Mouse (Mus musculus) thymus, postnatal 36 days (tissue): ENCODE data around the gene Gas7.

Experiments
- DNase-seq, 2 experiments: peaks; one replicate each; pipeline ENCODE4 v3.0.0; 2022; ENCODE audit warnings: mixed read lengths in 2 of 2

The Gas7 gene

GRCm38 (mm10) chr11:67454874-67455526, at the start of gene Gas7:
Gene Gas7, plus strand, starts transcription at chr11:67455437.
- peak; percentile 3 to 10 for DNase-seq

GRCm38 (mm10) chr11:67414346-67414940, 40.8 kb upstream of the Gas7 start:
- no peak for DNase-seq

DNA sequence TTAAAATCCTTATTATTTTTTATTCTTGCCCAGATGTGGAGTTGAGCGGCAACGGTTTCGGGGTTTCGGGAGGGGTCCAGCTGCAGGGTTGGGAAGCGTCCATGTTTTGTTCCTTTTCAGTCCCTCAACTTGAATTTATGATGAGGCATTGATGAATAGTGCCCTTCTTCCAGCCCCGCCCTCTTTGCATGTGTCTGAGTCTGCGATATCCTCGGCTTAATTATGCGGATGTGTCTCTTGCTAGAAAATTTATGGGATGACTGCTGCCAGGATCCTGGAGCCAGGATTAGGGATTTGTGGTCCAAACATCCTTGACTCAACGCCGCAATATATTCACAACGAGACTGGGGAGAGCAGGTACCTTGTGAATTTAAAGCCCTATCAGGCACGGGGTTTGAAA, 31.7 kb upstream of the Gas7 start:
- DNase-seq = no peak

GRCm38 (mm10) chr11:67428196-67428595, 27.0 kb upstream of the Gas7 start:
- DNase-seq = peak in 1 of 2 experiments; percentile 5

DNA sequence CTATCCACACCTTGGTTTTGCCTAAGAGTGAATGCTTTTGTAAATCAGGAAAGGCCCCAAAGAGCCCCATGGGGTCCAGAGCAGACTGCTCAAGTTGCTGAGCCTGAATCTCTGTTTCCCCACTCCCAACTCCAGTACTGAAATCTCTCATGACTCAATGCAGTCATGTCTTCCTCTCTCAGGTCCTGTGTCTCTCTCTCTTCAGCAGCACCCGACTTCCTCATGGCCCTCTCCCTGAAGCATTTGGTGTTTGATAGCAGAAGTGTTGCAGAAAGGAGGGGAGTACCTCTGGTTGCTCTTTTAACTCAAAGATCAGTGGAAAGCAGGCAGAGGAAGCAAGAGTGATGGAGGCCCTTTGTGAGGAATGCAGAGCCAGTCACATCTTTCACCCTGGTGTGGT, 25.4 kb upstream of the Gas7 start:
- no peak for DNase-seq

DNA sequence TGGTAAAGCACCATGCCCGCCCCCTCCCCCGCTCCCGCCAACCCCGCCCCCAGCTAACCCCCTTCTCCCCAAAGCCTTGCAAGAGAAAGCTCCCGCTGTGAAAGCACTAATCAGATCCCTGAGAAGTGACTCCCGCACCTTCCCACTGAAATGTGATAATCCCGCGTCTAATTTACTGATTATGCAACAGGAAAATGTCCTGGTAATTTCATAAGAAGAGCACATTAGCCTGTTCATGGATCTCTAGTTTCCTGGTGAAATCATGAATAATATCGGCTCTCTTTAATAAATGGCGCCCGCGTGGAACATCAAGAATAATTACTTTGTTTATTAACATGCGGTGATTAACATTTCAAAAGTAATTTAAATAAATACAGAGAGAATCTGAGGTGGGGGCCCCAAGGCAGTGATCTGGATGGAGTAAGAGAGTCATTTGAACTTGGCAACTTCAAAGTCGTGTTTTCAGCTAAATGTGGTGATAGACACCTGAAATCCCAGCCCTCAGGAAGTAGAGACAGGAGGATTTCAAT, 24.1 kb upstream of the Gas7 start:
- DNase-seq = no peak

GRCm38 (mm10) chr11:67431864-67432263, 23.4 kb upstream of the Gas7 start:
- DNase-seq = no peak

GRCm38 (mm10) chr11:67433763-67434162, 21.5 kb upstream of the Gas7 start:
- no peak for DNase-seq

DNA sequence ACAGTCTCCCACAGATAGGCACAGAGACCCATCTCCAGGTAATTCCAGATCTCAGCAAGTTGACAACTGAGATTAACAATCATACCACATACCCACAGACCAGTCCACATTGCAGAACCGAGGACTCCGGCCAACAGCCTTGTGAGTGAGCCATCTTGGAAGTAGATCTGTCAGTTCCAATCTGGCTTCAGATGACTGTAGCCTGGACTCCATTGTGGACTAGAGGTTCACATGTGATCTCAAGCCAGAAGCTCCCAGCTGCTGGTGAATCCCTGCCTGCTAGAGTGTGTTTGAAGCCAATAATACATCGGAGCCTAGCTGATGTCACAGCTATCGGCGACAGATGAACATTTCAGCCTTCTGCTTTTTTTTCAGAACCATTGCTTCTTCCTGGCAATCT, 16.5 kb upstream of the Gas7 start:
- DNase-seq = no peak

DNA sequence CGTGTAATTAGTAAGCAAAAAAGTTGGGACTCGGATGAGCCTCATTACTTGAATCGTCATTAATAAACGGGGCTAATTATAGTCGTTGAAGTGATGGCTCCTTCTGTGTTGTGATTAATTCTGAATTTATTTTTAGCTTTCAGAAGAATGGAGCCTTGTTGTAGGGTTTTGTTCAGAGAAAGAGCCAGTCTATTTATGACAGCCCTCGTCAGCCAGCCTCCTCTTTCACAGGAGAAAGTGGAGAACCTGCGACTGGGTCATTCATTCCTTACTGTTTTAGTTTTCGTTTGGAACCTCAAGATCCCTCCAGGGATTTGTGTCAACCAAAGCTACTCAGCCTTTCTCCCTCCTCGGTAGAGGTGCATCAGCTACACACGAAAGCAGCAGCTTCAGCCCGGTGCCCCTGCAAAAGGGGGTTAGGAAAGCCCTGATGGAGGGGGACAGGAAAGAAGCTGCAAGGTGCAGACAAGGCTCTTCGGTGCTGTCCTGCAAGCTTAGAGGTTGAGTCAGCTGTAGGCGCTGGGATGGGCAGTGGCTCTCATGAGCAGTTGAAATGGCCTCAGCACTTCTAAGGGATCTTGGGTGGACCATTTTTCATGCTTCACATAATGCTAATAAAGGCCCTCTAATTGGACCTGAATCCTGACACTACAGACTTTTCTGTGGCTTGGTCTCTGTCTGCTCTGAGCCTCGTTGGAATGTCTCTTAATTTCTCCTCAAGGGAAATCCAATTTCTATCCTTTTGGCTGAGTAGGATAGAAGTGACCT, 10.0 kb upstream of the Gas7 start:
- no peak for DNase-seq

GRCm38 (mm10) chr11:67451525-67451924, 3.7 kb upstream of the Gas7 start:
- DNase-seq = no peak

DNA sequence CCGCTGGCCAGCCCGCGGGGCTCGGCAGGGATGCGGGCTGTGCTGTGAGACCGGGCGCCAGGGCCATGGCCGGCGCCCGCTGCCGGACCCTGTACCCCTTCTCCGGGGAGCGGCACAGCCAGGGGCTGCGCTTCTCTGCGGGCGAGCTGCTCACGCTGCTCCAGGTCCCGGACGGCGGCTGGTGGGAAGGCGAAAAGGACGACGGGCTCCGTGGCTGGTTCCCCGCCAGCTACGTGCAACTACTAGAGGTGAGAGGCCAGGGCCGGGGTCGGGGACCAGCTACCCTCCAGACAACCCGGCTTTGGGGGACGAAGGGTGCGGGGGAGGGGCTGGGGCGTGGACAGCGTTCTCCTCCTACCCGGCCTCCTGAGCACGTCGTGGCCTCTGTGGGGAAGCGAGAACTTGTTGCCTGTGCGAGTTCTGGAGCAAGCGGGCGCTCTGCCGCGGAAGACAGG, 317 bp downstream of the Gas7 start:
- DNase-seq = no peak

- DNase-seq = no peak
Measured at GRCm38 (mm10) chr11:67456029-67456428, 792 bp downstream of the Gas7 start.

DNA sequence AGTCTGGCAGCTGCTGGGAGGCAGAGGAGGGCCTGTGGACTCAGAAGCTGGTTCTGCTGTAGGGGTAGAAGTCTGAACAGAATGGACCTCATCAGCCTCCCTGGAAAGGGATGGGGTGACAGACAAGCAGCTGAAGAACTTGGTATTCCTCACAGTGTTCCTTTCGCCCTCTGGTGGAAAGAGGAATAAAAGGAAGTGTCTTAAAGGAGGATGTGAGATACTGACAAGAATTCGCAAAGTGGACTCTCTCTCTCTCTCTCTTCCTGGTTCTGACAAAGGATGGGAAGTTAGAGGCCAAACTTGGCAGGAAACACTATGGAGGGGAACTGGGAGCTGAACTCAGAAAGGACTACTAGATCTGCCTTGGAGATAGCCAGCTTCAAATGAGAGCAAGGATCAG, 2.9 kb downstream of the Gas7 start:
- no peak for DNase-seq

DNA sequence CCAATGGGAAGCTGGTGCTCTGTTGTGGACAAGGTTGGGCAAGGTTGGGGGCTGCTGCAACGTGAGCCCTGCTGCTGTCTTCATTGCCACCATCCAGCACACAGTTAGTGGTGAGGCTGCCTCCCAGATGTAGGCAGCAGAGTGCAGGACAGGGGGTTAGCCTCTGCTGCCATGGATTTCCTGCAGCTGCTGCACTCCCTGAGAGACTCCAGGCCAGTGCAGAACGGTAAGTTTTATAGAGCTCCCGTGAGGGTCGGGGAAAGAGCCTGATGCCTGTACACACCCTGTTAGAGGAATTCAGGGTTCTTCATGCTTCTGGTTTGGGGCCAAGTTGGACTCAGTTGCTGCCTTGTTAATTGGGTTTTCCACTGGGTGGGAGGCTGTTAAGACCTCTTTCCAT, 11.9 kb downstream of the Gas7 start:
- no peak for DNase-seq

GRCm38 (mm10) chr11:67468846-67469245, 13.6 kb downstream of the Gas7 start:
- DNase-seq = no peak

GRCm38 (mm10) chr11:67474590-67474989, 19.4 kb downstream of the Gas7 start:
- DNase-seq = no peak

GRCm38 (mm10) chr11:67479534-67479933, 24.3 kb downstream of the Gas7 start:
- DNase-seq = no peak

DNA sequence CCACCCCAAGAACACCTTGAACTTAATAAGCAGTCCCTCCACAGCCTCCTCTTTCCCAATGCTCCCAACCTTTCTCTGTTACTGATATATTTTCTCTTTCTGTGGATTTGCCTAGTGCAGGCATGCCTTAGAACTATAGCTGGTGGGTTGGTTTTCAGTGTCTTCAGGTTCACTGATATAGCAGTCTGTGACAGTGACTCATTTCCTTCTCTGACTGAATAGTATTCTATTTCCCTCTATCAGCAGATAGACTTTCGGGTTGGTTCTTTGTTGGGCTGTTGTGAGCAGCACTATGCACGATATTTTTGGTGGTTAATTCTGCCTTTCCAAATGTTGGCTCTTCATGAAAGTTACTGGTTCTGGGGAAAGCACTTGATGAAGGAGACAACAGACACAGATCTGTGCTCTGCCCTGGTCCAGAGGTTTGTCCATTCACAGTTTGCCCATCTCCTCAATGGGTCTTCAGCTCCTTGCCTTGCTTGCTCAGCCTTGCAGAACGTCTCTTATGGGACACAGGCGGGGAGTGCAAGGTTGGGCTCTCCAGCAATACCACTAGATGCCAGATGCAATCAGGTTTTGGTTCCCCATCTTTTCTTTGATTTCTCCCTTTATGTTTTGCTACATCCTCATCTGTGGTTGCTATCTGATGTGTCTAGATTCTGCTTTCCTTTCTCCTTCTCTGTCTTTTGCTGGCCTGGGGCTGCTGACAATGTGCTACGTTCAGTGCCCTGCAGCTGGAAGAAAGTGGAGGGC, 25.1 kb downstream of the Gas7 start:
- no peak for DNase-seq

DNA sequence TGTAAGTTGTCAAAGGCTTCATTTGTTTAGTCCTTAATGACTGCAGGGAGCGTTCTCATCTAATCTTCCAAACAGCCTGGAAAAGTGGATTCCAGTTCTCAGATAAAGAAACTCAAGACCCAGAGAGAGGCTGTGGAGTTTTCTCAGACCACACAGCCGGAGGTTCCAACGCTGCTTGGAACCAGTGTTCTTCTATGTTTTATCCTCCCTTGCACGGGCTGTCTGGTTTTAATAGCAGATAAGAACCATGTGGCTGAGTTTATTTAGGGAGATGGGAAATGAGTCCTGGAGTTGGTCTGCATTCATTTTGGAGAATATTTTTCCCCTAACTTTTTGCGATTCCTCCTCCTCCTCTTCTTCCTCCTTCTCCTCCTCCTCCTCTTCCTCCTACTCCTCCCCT, 26.5 kb downstream of the Gas7 start:
- DNase-seq = no peak

DNA sequence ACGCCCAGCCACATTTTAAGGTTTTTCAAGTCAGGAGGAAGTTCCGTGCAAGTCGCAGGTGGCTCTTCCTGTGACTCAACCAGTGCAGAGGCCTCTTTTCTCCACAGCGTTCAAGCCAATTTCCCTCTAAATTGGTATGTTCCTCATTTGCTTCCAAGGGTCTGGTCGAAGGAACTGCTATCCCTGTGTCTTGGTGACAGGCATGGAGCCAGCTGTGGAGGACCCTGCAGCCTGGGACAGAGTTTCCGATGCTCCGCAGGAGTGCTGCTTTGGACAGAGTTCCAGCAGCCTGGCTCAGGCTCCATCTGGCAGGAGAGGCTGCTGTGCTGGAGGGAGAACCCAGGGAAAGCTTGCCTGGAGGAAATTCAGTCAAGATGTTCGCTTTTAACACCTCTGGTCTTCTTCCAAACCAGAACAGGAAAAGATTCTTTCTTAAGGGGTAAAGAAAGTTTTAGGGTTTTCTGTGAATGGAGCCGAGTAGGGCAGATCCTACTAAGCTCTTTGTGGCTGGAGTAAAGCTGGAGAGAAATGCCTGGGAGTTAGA, 27.1 kb downstream of the Gas7 start:
- no peak for DNase-seq

DNA sequence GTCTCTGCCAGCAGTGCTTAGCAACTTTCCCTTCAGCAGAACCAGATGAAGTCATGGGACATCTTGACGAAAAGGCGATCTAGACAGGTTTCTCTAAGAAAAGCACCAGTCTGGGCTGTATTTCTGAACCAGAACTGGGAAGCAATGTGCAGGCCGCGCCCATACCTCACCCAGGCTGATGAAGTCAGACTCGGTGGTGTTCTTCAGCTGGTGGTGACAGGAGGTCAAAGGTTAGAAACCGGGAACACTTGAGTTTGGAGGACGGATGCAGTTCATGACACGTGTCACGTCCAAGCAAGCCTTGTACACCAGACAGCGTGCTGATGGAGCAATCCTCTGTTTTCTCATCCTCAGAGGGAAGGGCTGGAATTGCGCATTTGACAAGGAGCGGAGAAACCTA, 32.9 kb downstream of the Gas7 start:
- no peak for DNase-seq

GRCm38 (mm10) chr11:67489647-67490175, 34.5 kb downstream of the Gas7 start:
- no peak for DNase-seq
